Mouse (Mus musculus) urinary bladder, postnatal 25 days (tissue): ENCODE results near the gene Spint4.
"Not testable (repeated sequence)": the region's sequence is repeated elsewhere in the genome, so short reads cannot be mapped to it uniquely, and the experiment has no call there.

Experiments used
- DNase-seq: peaks from one replicate; pipeline ENCODE4 v3.0.0; 2022; ENCODE audit warnings: low spot score

The Spint4 gene

DNA sequence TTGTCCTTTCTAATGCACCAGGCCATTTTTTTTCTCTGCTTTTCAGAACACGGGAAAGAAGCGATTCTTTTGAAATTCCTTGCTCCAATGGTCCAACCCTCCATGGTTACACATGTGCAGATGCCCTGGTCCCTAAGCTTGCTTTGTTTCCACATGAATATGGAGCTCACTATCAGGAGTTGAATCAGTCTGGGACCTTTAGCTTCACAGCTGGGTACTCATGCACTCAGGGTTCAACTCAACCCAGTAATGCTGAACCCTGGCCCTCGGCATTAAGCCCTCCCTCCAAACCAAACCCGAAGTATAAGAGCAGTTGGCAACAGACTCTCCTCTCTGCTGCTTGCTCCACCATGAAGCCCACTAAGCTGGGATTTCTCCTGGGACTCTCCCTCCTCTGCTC, at the start of gene Spint4:
Gene Spint4 (plus strand): TSS at position 301 of the 400 bp plus-strand sequence.
- no peak for DNase-seq

- DNase-seq = peak; percentile 26
Measured at GRCm38 (mm10) chr2:164655858-164656257, 42.4 kb upstream of the Spint4 start, which contains the start of gene Wfdc10. TSS of gene Wfdc10 (plus strand) at chr2:164656046.

- no peak for DNase-seq
Measured at GRCm38 (mm10) chr2:164656483-164656882, 41.8 kb upstream of the Spint4 start, which contains the start of gene Wfdc9. TSS of gene Wfdc9 (minus strand) at chr2:164656583.

DNA sequence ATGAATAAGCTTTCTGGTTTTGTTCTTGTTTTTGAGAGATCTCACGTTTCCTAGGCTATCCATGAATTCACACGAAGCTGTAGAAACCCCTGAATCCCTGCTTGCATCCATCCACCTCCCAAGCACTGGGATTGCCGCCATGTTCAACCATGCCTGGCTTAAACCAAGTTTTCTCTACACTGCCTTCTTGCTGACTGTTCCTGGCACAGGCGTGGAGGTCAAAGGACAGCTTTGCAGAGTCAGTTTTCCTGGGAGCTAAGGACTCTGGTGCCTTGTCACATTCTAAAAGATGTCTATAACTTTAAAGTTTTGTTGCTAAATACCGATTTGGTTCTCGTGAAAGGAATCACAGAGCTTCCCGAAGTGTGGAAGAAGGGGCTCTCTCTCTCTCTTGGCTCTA, 33.5 kb upstream of the Spint4 start:
- no peak for DNase-seq

- DNase-seq = no peak
Measured at GRCm38 (mm10) chr2:164670261-164670660, 28.0 kb upstream of the Spint4 start.

- no peak for DNase-seq
Measured at GRCm38 (mm10) chr2:164670938-164671337, 27.4 kb upstream of the Spint4 start.

- DNase-seq = no peak
Measured at GRCm38 (mm10) chr2:164673987-164674386, 24.3 kb upstream of the Spint4 start, which contains the start of gene Wfdc11. TSS of gene Wfdc11 (minus strand) at chr2:164674087.

- DNase-seq = no peak
Measured at GRCm38 (mm10) chr2:164676103-164676502, 22.2 kb upstream of the Spint4 start.

GRCm38 (mm10) chr2:164676916-164677685, 21.2 kb upstream of the Spint4 start:
- DNase-seq = no peak

GRCm38 (mm10) chr2:164678848-164679625, 19.3 kb upstream of the Spint4 start:
- peak; percentile 56 for DNase-seq

DNA sequence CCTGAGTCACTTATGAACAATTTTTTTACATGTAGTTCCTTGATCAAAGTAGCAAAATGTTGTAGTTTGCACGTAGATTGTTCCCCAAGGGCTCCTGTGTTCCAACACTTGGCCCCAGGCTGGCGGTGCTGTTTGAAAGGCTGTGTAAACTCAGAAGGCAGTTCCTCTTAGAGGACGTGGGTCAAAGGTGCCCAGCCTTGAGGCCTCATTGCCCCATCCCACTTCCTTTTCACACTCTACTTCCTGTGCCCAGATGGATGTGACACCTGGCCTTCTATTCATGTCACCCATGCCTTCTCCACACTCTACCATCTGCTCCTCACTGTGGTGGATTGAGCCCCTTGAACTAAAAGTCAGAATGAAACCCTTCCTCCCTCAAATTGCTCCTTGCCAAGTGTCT, 18.4 kb upstream of the Spint4 start:
- DNase-seq = no peak

DNA sequence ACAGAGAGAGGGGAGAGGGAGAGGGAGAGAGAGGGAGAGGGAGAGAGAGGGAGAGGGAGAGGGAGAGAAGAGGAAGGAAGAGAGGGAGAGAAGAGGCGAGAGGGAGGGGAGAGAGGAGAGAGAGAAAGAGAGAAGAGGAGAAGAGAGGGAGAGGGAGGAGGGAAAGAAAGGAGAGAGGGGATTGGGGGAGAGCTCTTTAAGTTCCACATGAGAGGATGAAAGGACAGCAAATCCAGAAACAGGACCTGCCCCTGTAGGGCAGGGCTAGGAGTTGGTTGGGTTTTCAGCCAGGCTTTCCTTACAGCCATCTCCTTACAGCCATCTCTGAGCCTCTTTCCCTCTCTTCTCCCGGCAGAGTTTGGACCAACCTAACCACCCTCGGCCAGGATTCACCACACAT, 13.5 kb upstream of the Spint4 start, which contains the start of gene Wfdc13:
Gene Wfdc13 (plus strand): TSS at position 301 of the 400 bp plus-strand sequence.
- no peak for DNase-seq

GRCm38 (mm10) chr2:164700959-164701358, 2.7 kb downstream of the Spint4 start:
- DNase-seq = no peak

- DNase-seq = no peak
Measured at GRCm38 (mm10) chr2:164701761-164702160, 3.5 kb downstream of the Spint4 start.

- no peak for DNase-seq
Measured at GRCm38 (mm10) chr2:164704235-164704634, 5.9 kb downstream of the Spint4 start.

DNA sequence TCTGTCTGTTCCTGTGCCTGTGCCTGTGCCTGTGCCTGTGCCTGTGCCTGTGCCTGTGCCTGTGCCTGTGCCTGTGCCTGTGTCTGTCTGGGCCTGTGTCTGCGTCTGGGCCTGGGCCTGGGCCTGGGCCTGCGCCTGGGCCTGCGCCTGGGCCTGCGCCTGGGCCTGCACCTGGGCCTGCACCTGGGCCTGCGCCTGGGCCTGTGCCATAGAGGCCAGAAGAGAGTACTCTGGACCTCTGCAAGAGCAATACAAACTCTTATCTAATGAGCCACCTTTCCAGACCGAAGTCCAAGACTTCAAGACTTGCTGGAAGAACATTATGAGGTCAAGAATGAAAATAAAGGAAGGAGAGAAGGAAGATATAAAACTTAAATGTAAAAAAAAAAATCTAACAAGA, 7.0 kb downstream of the Spint4 start:
- DNase-seq = no peak

- no peak for DNase-seq
Measured at GRCm38 (mm10) chr2:164705991-164706390, 7.7 kb downstream of the Spint4 start.

DNA sequence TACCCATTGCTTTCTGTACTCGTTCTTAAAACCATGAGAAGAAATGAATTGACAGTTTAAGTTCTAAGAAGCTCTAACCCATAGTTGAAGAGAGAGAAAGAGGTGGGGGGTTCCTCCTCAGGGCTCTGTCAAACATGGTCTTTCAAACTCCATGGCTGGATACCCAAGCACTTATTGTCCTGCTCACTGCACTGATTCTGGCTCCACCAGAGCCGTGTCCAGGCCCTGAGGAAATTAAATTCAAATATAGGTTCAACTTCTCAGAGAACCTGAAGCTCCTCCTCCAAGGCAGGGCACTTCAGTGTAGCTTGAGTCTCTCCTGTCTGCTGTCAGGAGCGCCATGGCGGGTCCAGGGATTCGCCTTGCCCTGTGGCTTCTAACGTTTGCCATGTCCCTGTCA, 16.7 kb downstream of the Spint4 start, which contains the start of gene Spint5:
Gene Spint5 (plus strand): TSS at position 301 of the 400 bp plus-strand sequence.
- DNase-seq = no peak

DNA sequence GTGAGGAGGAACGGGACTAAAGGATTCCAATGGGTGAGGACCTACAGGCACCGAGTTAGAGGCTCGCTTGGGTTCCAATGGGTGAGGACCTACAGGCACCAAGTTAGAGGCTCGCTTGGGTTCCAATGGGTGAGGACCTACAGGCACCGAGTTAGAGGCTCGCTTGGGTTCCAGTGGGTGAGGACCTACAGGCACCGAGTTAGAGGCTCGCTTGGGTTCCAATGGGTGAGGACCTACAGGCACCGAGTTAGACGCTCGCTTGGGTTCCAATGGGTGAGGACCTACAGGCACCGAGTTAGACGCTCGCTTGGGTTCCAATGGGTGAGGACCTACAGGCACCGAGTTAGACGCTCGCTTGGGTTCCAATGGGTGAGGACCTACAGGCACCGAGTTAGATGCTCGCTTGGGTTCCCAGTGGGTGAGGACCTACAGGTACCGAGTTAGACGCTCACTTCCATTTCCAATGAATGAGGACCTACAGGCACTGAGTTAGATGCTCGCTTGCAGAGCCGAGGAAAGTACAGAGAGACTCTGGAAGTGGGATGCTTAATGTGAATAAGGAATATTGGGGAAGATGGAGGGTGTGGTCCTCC, 18.0 kb downstream of the Spint4 start:
- not testable (repeated sequence) for DNase-seq

- DNase-seq = no peak
Measured at GRCm38 (mm10) chr2:164723276-164723675, 25.0 kb downstream of the Spint4 start.

- DNase-seq = peak; percentile 67
Measured at GRCm38 (mm10) chr2:164725895-164726619, 27.8 kb downstream of the Spint4 start.

DNA sequence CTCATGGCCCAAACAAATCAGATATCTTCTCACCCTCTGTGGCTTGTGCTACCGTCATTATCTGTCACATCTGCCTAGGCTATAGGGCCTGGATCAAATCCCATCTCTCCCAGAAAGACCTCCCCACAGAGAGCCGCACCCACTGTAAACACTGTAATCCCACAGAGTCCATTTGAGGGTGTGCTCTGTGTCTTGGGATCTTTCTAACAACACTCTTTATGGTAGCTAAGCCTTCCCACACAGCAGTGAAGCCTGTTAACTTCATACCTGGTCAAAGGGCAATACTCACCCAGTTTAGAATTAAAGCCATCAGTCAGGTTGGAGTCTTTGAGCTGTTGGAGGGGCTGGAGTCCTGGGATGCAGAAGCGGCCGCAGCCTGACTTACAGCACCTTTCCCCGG, 33.4 kb downstream of the Spint4 start:
- no peak for DNase-seq
